Mouse (Mus musculus): ENCODE results near the gene Acp6. TPM values are rescaled to one million over a fixed set of nuclear protein-coding genes. Genes with fewer than 3 reads are reported as not detected.

The Acp6 gene
- polyA plus RNA-seq, 1 experiment from 2014 or later: 43.0 TPM

Other genes starting within 250 kb of the Acp6 start
- 0.65 and 2.4 TPM in 2 replicates for gene Gja8, start 232.8 kb upstream of the Acp6 start, polyA plus RNA-seq (2016; fragmentation: Nextera tagmentation; extraction: Ambion mirVana)
- 82.4 and 84.9 TPM in 2 replicates for gene Bcl9, start 139.1 kb downstream of the Acp6 start, polyA plus RNA-seq (2016; fragmentation: Nextera tagmentation; extraction: Ambion mirVana)

All from embryonic facial prominence, embryonic 12.5 days (tissue).